Mouse (Mus musculus): Measurements from ENCODE around the gene Pcbp3.

Pcbp3 gene

DNA sequence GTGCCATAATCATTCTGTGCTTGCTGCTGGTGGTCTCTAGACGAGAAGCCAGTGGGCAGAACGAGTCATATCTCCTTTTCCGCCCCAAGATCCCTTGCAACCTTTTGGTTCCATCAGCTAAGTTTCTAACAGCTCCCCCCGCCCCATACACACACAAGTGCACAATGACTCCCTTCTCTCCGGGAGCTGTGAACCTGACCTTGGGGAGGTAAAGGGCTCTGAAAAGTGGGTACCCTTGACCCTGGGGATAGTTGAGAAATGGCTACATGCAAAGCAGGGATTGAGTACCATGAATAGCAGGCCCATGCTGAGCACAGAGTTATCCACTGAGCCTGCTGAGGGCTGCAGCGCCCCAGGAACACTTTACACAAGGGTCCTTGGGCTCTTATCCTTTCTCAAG, 229.3 kb downstream of the Pcbp3 start:
- DNase-seq (ENCODE audit: low read depth, low spot score): no peak

- DNase-seq (ENCODE audit: low read depth, low spot score): no peak
Measured at GRCm38 (mm10) chr10:76731621-76732239, 230.0 kb downstream of the Pcbp3 start.

DNA sequence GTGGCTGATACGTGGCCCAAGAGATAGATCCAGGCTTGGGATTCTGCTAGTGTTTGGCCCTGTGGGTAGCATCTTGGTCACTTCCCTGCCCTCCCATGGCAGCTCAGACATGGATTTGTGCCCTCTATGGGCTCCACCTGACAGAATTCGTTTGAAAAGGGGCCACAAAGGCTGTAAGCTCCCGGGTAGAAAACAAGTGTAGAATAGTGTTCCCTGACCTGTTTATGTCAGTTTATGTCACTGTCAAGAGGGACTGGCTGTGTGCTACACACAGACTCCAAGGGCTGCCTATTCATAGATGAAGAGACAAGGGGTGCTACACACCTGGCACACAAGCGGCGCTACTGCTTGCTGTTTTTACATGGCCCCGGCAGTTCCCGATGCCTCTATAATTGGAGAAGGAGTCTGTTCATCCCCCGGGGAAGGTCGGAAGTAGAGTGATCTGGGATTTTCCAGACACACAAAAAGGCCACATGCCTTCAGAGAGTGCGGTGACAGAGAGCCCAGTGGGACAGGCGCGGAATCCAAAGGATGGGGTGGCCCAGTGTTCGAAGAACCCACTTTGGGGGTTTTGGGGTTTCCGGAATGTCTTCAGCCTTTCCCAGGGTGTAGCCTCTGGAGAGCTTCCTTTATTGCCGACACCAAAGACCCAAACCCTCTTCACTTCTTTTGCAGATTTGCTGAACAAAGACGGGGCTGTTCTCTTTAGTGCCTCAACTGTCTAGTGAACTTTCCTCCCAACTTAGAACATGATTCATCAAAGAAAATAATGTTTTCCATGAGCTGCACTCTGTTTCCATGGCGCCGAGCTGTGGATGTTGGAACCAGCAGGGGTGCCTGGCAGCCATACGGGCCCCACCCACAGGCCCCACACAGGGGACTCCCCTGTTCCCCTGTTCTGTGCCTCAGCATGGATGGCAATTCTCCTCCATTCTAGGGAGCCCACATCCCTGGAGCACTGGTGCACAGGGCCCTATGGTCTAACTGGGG, 231.8 kb downstream of the Pcbp3 start:
- peak; percentile 79 for DNase-seq (ENCODE audit: low read depth, low spot score)

DNA sequence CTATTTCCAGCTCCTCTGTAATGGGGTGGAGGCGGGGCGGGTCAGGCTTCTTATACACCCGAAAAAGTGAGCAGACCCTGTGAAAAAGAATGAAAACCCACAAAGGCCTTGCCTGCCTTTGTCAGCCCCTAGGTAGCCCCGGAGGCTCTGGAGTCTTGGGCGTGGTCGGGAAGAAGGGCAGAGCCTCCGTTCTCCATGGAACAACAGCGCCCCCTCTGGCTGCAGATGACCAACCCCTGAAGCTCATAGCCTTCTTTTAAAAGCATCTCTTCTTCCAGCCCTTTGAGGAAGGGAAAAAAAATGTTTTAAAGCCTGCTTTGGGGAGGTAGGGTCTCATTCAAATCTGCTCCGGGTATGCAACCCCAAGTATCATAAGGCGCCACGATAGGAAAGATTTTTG, 233.3 kb downstream of the Pcbp3 start:
- DNase-seq (ENCODE audit: low read depth, low spot score): peak; percentile 88

DNA sequence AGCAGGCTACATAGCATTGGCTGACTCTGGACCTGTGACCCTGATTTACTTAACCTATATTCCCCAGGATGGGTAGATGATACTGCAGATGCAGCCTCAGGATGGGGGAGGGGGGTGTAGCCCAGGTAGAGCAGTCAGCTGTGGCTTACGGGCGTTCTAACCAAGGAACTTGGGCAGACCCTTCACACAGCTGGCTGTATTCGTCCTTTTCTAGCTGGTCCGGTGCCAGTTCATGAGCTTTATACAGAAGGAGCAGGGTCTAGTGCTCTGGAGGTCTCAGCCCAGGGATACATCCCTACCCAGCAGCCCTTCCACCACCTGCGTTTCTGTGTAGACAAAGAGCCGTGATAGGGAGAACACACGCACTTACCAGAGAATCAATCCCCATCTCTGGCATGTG, 234.4 kb downstream of the Pcbp3 start:
- no peak for DNase-seq (ENCODE audit: low read depth, low spot score)

GRCm38 (mm10) chr10:76726866-76727265, 234.8 kb downstream of the Pcbp3 start:
- DNase-seq (ENCODE audit: low read depth, low spot score): no peak

DNA sequence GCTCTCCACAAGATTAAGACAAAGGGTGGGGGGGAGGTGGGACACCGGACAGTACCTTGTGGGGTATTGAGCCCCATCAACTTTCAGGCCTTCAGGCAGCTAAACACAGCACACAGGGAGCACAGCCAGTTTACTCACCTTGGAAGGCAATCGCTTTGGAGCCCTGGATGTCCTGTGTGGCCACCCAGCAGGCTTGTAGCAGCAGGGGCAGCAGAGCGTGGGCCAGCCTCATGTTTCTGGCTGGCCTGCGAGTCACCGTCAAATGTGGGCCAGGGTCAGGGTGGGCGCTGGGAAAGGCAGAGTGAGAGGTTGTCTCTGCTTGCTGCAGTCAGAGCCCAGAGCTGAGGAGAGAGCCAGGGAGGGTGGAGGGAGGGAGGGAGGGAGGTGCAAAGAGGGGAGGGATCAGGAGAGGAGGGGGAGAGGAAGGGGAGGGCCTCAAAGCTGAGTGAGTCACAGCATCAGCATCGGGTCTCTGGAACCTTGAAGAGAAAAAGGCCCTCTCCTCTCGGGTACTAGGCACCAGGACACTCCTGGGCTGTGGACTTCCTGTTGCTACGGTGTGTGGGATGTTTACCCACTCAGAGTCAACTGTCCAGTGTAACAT, 235.9 kb downstream of the Pcbp3 start, which contains the start of gene Col6a1:
Col6a1 (minus strand) TSS at position 487 of the 604 bp plus-strand sequence.
- DNase-seq (ENCODE audit: low read depth, low spot score): peak; percentile 79

GRCm38 (mm10) chr10:76725097-76725496, 236.6 kb downstream of the Pcbp3 start:
- no peak for DNase-seq (ENCODE audit: low read depth, low spot score)

DNA sequence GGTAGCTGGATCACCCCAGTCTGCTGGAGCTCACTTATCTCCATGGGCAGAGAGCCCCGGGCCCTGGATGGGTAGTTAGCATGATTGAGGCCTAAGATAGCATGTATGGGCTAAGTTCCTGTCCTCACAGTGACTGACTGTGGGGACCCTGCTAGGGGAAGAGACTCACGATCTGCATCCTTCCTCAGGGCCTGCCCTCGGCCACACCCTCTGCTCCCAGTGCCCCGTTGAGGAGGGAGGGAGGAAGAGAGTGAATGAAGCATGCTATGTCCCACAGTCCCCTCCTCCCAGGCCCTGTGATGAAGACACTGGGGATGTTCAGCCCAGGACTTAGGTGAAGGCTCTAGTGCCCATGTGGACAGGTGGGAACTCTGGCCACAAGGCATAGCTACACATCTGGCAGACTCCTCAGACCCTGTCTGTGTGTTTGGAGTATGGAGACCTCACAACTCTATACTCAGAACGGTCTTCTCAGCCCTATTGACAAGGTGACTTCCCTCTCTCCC, 237.4 kb downstream of the Pcbp3 start:
- no peak for DNase-seq (ENCODE audit: low read depth, low spot score)

DNA sequence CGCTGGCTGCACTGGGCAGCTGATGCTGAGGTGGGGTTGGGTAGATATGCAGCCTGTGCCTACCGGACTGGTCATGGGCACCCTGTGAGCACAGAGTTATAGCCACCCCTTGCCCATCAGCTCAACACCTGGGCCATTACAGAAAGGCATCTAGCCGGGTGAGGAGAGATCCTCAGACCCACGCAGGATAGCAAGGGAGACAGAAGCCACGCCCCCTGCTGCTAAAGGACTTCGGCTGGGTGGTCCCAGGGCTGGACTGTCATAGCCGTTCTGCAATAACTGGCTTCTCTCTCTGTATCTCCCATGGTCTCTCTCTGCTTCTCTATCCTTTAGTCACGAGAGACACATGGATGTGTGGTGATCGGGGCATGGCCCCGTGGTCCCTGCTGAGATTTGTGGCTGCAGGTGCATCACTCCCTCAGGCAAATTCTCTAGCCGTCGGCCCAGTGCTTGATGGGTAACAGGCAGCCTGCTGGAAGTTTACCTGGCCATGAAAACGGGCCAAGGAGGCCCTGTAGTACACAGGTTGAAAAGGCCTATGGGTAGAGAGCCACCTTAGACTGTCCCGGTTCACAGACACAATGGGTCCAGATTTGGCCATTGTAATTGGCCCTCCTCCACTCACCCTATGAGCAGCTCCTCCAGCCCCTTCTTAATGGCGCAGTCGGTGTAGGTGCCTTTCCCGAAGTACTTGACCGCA, 238.8 kb downstream of the Pcbp3 start:
- no peak for DNase-seq (ENCODE audit: low read depth, low spot score)

- no peak for DNase-seq (ENCODE audit: low read depth, low spot score)
Measured at GRCm38 (mm10) chr10:76721746-76722145, 239.9 kb downstream of the Pcbp3 start.

DNA sequence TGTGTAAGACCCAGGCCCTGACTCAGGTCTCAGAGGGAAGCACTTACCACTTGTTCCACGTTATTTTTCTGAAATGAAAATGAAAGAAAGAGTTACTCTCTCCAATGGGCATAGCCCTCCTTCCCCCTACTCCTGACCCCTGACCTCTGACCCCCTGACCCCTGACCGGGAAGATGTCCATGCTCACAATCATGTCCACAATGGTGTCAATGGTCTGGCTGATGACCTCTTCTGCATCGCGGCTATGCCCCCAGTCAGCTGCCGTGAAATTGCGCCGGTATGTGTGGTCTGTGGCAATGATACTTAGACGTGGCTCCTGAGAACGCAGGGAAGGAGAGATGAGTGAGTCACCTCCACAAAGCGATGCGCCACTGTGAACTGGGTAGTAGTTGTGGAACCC, 240.5 kb downstream of the Pcbp3 start:
- no peak for DNase-seq (ENCODE audit: low read depth, low spot score)

GRCm38 (mm10) chr10:76717631-76718030, 244.1 kb downstream of the Pcbp3 start:
- no peak for DNase-seq (ENCODE audit: low read depth, low spot score)

GRCm38 (mm10) chr10:76717026-76717425, 244.7 kb downstream of the Pcbp3 start:
- DNase-seq (ENCODE audit: low read depth, low spot score): no peak

- DNase-seq (ENCODE audit: low read depth, low spot score): no peak
Measured at GRCm38 (mm10) chr10:76714303-76714702, 247.4 kb downstream of the Pcbp3 start.

DNA sequence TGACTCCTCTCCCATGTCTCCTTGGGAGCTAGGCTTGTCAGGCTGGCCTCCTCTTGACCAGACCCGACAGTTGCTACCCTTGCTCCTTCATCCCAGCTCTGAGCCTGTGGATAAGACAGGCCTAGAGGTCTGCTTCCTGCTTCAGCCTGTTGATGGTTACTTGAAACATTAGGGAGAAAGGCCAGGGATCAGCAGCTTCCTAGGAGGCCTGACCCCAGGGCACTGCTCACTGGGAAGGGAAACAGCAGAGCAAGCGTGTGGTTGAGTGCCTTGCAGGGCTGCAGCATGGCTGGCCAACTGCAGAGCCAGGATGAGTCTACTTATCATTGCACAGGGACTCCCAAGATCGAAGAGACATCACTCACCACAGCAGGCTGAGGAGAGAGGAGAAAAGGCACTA, 249.2 kb downstream of the Pcbp3 start:
- DNase-seq (ENCODE audit: low read depth, low spot score): no peak

Data from 3T3-L1 (cell line).